Mouse (Mus musculus) erythroblast, embryonic 14.5 days (primary cell): ENCODE data around the gene Dscam.

Experiments used
- GATA1 ChIP-seq: IDR thresholded peaks from 2 replicates; pipeline ENCODE4 v1.6.1; 2012; ENCODE audit warnings: low read length, inconsistent platforms, mixed read lengths
- TAL1 ChIP-seq: IDR thresholded peaks from 3 replicates; pipeline ENCODE4 v1.6.1; 2012; ENCODE audit warnings: low read length, inconsistent platforms, mixed read lengths

GRCm38 (mm10) chr16:96904359-96904758 is 266.2 kb downstream of the Dscam start:
- TF ChIP-seq GATA1 (no peak), TAL1 (no peak)
